Mouse (Mus musculus): ENCODE results near the gene Lrrc36.

GRCm38 (mm10) chr8:105393089-105393787, 20.1 kb upstream of the Lrrc36 start:
- no peak for TF ChIP-seq GATA1 (IDR thresholded peaks at IDR 0.05; ENCODE audit: borderline replicate concordance, low read length)
- TF ChIP-seq FLI1 (IDR thresholded peaks at IDR 0.05; ENCODE audit: low read length) = no peak
